Mouse (Mus musculus) thymus, postnatal 36 days (tissue): ENCODE data around the gene Efcab7.

Source experiments
- DNase-seq, 2 experiments: peaks; one replicate each; pipeline ENCODE4 v3.0.0; 2022; ENCODE audit warnings: mixed read lengths in 2 of 2

The Efcab7 gene

GRCm38 (mm10) chr4:99829094-99830073 lies at the start of gene Efcab7:
Gene Efcab7 (plus strand): TSS chr4:99829198.
- peak; percentile 79 to 84 for DNase-seq

- DNase-seq: no peak
These were observed 36.6 kb upstream of the Efcab7 start for GRCm38 (mm10) chr4:99792365-99792764.

- DNase-seq: no peak
These were observed 12.1 kb upstream of the Efcab7 start for GRCm38 (mm10) chr4:99816697-99817460.

- no peak for DNase-seq
These were observed 661 bp upstream of the Efcab7 start for GRCm38 (mm10) chr4:99828337-99828736.

- no peak for DNase-seq
These were observed 282 bp upstream of the Efcab7 start for GRCm38 (mm10) chr4:99828739-99829093.

- no peak for DNase-seq
These were observed 52.9 kb downstream of the Efcab7 start for GRCm38 (mm10) chr4:99881882-99882281.

- no peak for DNase-seq
These were observed 53.4 kb downstream of the Efcab7 start for GRCm38 (mm10) chr4:99882405-99882804.

GRCm38 (mm10) chr4:99913894-99914451 lies 85.0 kb downstream of the Efcab7 start:
- no peak for DNase-seq

- no peak for DNase-seq
These were observed 97.4 kb downstream of the Efcab7 start for GRCm38 (mm10) chr4:99926380-99926779.

- DNase-seq: no peak
These were observed 99.5 kb downstream of the Efcab7 start for GRCm38 (mm10) chr4:99928521-99928920.

- DNase-seq: peak in 1 of 2 experiments; percentile 72
These were observed 100.2 kb downstream of the Efcab7 start, which contains the start of gene Pgm1 for GRCm38 (mm10) chr4:99929149-99929612. Gene Pgm1 (plus strand): TSS chr4:99929414.

- DNase-seq: peak; percentile 66 to 69
These were observed 100.9 kb downstream of the Efcab7 start, which contains the start of gene Itgb3bp for GRCm38 (mm10) chr4:99929613-99930517. Gene Itgb3bp (minus strand): TSS chr4:99929813.

- DNase-seq: no peak
These were observed 101.7 kb downstream of the Efcab7 start for GRCm38 (mm10) chr4:99930518-99931239.

GRCm38 (mm10) chr4:99931240-99931580 lies 102.2 kb downstream of the Efcab7 start:
- no peak for DNase-seq

- no peak for DNase-seq
These were observed 102.8 kb downstream of the Efcab7 start for GRCm38 (mm10) chr4:99931807-99932206.

GRCm38 (mm10) chr4:99934859-99935258 lies 105.9 kb downstream of the Efcab7 start:
- no peak for DNase-seq

GRCm38 (mm10) chr4:99936278-99936677 lies 107.3 kb downstream of the Efcab7 start:
- no peak for DNase-seq

GRCm38 (mm10) chr4:99939711-99940505 lies 110.9 kb downstream of the Efcab7 start:
- DNase-seq: no peak

GRCm38 (mm10) chr4:99941655-99942414 lies 112.8 kb downstream of the Efcab7 start:
- DNase-seq: no peak

GRCm38 (mm10) chr4:99944606-99945005 lies 115.6 kb downstream of the Efcab7 start:
- DNase-seq: no peak
